Mouse (Mus musculus) skeletal muscle tissue, adult 2 months (tissue): ENCODE results near the gene Abhd2.

Experiments used
- DNase-seq: peaks from one replicate; pipeline ENCODE4 v3.0.0-alpha.2; 2012; ENCODE audit warnings: low read depth, low spot score

The Abhd2 gene

DNA sequence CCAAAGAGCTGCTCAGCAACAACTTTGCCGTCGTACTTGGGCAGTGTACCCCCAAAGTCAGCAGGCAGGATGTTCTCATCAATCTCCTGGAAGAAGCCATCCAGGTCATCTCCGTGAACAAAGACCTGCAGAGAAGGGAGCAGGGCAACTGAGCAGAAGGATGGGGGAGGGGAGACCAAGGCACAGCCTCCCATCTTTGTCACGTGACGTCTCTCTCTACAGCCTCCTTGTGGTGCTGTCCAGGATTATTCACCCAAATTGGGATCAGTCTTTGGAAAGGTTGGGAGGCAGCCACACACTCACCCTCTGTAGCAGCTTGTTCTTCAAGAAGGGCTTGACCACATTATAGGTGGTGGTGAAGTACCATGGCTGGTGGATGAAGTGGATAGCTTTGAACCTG is 102.6 kb downstream of the Abhd2 start:
- no peak for DNase-seq

DNA sequence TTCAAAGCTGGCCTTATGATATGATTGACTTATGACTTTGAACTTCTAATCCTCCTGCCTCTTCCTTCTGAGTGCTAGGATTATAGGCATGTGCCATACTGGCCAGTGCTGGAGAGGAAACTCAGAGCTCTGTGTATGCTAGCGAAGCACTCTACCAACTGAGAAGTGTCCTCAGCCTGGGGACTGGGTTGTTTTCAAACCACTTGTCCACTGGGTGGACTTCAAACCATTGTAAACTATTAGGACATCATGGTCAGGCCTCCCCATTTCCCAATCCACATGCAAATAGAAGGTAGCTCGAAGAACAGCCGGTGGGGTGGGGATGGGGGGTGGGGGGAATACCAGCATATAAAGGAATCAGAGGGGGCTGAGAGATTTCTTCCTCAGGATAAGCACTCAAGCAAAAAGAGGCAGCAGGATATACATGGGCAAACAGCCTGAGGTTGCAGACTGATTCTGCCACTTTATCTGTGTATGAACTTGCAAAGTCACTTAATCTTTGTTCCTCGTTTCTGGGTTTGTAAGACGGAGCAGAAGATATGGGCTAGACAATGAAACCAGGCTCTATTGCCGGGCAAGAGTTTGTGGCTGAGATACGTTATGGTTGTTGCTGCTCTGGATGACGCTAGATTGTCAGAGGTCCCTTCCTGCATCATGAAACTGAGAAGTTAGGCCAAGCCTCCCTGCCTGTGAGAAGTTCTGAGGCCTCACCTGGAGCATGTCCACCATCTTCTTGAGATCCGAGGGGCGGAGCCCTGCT is 103.7 kb downstream of the Abhd2 start:
- DNase-seq, result no peak

DNA sequence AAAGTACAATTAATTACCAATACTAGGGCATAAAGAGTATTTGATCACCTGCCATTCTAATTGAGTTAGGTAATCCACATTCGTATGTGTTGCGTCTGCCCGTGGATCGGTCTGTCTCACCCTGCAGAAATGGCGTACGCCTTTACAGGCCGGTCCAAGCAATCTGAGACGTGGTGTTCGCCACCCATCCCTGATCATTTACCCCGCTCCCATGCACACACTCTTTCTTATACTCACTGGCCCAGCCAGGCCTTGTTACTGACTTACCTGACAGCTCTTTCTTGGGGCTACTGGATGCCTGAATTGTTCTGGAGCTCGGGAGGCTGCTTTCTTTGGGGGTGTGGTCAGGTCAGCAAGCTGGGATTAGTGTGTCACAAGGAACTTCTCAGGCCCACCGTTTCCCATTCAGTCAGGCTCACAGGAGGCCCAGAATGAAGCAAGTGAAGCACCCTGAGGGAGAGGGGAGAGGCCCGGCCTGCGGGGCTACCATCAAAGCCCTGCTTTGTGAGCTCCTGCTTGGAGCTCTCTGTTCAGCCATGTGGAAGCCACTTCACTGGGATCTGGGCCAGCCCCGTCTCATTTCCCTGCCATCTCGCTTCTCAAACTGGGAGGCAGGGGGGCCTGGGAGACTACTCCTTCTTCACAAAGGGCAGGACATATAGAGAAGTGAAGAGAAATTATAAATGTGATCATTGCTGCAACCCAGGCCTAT is 113.6 kb downstream of the Abhd2 start, which contains the start of gene Rlbp1:
Rlbp1 (minus strand) TSS at position 627 of the 712 bp plus-strand sequence.
- DNase-seq, result no peak

DNA sequence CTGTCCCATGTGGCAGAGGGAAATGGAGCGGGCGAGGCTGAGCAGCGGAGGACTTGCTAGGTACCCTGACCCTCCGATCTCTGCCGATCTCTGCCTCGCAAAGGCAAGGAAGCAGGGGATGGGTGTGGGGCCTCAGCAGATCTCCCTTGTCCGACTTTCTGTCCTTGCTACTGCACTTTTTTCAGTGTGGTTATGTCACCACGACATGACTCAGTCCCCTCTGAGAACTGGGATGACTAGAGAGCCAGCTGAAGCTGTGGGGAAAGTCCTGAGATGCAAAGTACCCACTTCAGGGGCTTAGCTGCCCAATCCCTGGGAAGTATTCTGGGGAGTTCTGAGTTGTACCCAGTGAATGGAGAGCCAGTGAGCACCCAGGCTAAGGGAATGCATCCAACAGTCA is 114.1 kb downstream of the Abhd2 start:
- DNase-seq, result no peak

DNA sequence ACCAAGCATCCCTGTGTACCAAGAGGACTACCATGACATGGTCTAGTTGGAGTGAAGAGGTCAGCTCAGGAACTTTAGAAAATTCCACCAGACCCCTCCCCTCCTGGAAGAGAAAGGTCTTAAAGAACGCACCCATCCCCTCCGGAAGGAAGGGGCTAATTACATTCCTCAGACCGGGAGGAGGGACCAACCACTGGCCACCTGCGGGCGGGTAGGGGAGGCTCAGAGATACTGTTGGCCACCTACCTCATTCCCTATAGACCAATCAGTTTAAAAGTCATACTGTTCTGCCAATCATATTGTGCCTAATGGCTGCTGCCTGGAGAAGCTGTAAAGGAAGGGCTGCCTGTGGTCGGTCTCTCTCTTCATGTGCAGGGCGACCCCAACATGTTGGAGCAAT is 115.0 kb downstream of the Abhd2 start:
- DNase-seq, result no peak

- DNase-seq, result no peak
Observed at GRCm38 (mm10) chr7:79388671-79389206, 115.7 kb downstream of the Abhd2 start.

DNA sequence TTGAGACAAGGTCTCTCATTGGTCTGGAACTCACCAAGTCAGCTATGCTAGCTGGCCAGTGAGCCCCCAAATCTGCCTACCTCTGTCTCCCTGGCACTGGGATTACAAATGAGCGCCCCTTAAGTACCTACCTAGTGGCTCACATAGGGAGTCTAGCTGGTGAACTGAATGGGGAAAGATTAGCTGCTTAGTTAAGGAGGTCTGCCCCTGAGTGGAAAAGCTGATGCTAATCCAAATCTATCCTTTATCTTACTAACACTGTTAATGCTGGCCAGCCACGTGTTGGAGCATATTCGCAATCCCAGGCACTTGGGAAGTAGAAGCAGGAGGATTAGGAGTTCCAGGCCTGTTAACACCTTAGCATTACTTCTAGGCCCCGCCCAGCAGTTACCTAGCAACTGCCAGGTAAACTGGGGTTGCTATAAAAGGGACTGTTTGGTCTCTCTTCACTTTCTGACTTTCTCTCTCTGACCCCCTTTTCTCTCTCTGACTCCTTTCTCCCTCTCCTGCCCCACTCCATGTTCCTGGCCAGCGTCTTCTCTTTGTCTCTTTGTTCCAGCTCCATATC is 117.2 kb downstream of the Abhd2 start:
- no peak for DNase-seq

DNA sequence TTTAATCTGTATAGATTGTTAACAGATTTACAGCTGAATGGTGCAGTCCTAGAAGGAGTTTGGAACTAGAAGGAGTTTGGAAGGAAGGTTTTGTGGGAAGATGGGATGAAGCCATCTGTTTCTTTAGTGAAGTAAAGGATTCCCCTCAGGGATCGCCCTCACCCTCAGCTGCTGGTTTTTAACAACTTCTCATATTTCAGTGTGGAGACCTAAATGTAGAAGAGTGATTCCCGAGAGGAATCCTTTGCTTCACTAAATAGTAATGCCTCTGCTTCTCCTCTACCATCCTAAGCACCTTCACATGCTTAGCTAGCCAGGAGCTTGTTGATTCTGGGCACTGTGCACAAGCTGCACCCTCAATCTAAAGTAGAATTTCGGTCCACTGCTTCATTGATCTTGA is 118.5 kb downstream of the Abhd2 start:
- no peak for DNase-seq

DNA sequence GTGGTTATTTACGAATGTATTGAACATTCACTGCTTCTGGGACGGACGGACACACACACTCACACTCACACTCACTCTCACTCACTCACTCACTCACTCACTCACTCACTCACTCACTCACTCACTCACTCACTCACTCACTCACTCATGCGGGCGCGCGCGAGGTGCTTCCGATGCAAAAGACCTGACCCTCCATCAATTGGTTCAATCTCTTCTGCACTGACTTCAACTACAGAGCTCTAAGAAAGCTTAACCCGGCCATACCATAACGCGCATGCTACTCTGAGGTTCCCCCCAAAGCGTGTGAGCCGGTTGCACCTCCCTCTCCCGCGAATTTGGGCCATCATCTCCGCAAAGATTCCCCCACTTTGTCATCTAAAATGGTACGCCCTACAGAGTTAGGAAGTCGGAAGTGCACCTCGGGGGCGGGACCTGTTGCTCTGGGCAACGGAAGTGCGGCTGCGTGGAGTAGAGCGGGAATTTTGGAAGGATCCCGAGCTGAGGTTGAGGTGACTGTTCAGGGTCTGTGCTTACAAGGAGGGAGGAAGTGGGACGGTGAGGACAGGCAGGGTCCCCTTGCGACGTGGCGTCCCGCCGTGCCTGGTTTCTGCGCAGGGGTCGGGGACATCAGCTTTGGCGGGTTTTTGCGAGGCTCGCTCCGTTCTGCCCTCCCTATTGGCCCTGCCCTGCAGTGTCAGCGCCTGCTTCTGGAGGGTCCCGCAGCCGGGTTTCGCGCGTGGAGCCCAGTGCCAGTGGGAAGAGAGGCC is 119.1 kb downstream of the Abhd2 start, which contains the start of gene Fanci:
Fanci (plus strand) TSS at position 47 of the 767 bp plus-strand sequence.
- peak; percentile 90 for DNase-seq

DNA sequence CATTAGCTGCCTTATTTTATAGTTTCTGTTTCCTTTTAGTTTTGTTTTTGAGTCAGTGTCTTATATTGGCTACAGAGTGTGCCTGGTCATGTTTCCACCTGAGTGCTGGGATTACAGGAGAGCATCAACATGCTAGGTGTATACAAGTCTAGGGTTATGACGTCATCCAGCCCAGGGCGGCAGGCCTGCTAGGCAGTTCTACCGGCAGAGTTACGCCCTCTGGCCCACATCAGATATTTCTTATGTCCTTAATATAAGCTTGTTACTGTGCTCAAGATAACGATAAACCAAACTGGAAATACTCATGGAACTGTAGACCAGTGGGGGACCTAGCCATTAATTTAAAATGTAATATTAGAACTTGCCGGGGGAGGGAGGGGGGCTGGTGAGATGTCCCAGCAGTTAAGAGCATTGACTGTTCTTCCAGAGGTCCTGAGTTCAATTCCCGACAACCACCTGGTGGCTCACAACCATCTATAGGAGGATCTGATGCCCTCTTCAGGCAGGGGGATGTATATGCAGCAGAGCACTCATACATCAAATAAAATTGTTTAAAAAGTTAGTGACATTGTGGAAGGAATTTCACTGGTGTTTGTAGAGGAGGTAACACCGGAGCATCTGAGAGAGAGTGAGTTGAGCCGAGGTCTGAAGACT is 120.0 kb downstream of the Abhd2 start:
- no peak for DNase-seq

DNA sequence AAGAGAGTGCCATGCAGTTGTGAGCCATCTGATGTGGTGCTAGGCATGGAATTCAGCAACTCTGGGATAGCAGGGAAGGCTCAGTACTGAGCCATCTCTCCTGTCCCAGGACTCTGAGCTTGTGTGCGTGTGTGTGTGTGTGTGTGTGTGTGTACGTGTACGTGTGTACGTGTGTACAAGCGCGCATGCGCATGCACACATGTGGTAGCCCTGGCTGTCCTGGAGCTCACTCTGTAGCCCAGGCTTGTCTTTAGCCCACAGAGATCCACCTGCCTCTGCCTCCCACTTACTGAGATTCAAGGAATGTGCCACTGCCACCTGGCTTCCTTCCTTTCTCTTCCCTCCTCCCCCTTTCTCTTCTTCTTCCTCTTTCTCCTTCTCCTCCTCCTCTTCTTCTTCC is 120.9 kb downstream of the Abhd2 start:
- DNase-seq, result no peak

- no peak for DNase-seq
Observed at GRCm38 (mm10) chr7:79394666-79395065, 121.7 kb downstream of the Abhd2 start.

DNA sequence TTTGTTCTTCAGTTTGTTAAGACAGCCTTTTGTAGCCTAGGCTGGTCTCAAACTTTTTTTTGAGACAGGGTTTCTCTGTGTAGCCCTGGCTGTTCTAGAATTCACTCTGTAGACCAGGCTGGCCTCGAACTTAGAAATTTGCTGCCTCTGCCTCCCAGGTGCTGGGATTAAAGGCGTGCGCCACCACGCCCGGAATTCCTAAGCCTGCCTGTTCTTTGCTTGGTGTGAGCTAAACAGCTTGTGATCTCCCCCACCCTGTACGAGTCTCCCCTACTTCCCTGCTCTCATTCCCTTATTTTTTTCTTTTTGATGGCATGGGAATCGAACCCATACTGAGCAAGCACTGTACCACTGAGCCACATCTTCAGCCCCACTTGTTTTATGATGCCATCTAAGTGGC is 122.2 kb downstream of the Abhd2 start:
- DNase-seq, result no peak

- no peak for DNase-seq
Observed at GRCm38 (mm10) chr7:79397446-79397963, 124.5 kb downstream of the Abhd2 start.

- DNase-seq, result no peak
Observed at GRCm38 (mm10) chr7:79398426-79398825, 125.4 kb downstream of the Abhd2 start.

- DNase-seq, result no peak
Observed at GRCm38 (mm10) chr7:79398971-79399370, 126.0 kb downstream of the Abhd2 start.

DNA sequence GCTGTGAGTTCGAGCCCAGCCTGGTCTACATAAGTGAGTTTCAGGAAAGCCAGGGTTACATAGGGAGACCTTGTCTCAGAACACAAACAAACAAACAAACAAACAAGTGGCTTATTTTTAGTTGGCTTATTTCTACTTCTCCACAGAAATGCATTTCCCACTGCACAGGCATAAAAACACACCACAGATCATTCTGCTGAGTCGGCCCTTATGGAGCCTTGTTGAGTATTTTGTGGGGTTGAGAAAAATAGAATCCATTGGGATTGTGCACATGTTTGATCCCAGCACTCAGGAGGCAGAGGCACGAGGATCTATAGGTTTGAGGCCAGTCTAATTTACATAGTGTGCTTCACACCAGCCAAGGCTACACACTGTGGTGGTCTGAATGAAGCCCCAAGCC is 127.3 kb downstream of the Abhd2 start:
- no peak for DNase-seq

- no peak for DNase-seq
Observed at GRCm38 (mm10) chr7:79414449-79415375, 141.7 kb downstream of the Abhd2 start.
